Mouse (Mus musculus): ENCODE data around the gene Tas2r144. TPM values are rescaled to one million over a fixed set of nuclear protein-coding genes. Genes with fewer than 3 reads are reported as not detected.

Tas2r144 gene
- polyA plus RNA-seq, 1 experiment from 2014 or later, result not detected

Other genes starting within 250 kb of the Tas2r144 start
- not detected in 2 replicates for gene Sval3, start 247.2 kb upstream of the Tas2r144 start, polyA plus RNA-seq (2015; fragmentation: Nextera tagmentation; extraction: Ambion mirVana)
- not detected in 2 replicates for gene Sva, start 176.9 kb upstream of the Tas2r144 start, polyA plus RNA-seq (2015; fragmentation: Nextera tagmentation; extraction: Ambion mirVana)
- gene Tas2r139, start 74.4 kb upstream of the Tas2r144 start, polyA plus RNA-seq (2015; fragmentation: Nextera tagmentation; extraction: Ambion mirVana), result not detected in 2 replicates
- 19.0 and 20.1 TPM in 2 replicates for gene Gstk1, start 30.6 kb downstream of the Tas2r144 start, polyA plus RNA-seq (2015; fragmentation: Nextera tagmentation; extraction: Ambion mirVana)
- 1.5 and 2.1 TPM in 2 replicates for gene Tmem139, start 46.6 kb downstream of the Tas2r144 start, polyA plus RNA-seq (2015; fragmentation: Nextera tagmentation; extraction: Ambion mirVana)
- gene Casp2, start 49.7 kb downstream of the Tas2r144 start, polyA plus RNA-seq (2015; fragmentation: Nextera tagmentation; extraction: Ambion mirVana), result 45.8 and 46.5 TPM in 2 replicates
- 0.08 and 0.24 TPM in 2 replicates for gene Clcn1, start 71.4 kb downstream of the Tas2r144 start, polyA plus RNA-seq (2015; fragmentation: Nextera tagmentation; extraction: Ambion mirVana)
- 0.23 and 0.24 TPM in 2 replicates for gene Fam131b, start 109.3 kb downstream of the Tas2r144 start, polyA plus RNA-seq (2015; fragmentation: Nextera tagmentation; extraction: Ambion mirVana)
- 127 and 131 TPM in 2 replicates for gene Zyx, start 134.3 kb downstream of the Tas2r144 start, polyA plus RNA-seq (2015; fragmentation: Nextera tagmentation; extraction: Ambion mirVana)
- 19.5 and 21.6 TPM in 2 replicates for gene Epha1, start 157.9 kb downstream of the Tas2r144 start, polyA plus RNA-seq (2015; fragmentation: Nextera tagmentation; extraction: Ambion mirVana)
- gene Tas2r143, start 184.9 kb downstream of the Tas2r144 start, polyA plus RNA-seq (2015; fragmentation: Nextera tagmentation; extraction: Ambion mirVana), result not detected in 2 replicates
- gene Tas2r135, start 190.1 kb downstream of the Tas2r144 start, polyA plus RNA-seq (2015; fragmentation: Nextera tagmentation; extraction: Ambion mirVana), result not detected in 2 replicates
- gene Tas2r126, start 219.2 kb downstream of the Tas2r144 start, polyA plus RNA-seq (2015; fragmentation: Nextera tagmentation; extraction: Ambion mirVana), result not detected in 2 replicates
- gene Olfr458, start 249.9 kb downstream of the Tas2r144 start, polyA plus RNA-seq (2015; fragmentation: Nextera tagmentation; extraction: Ambion mirVana), result not detected in 2 replicates